In genomic region chr11:58957226-58957914, GRCm38 (mm10) we compare ENCODE assay signal across 10 mouse cellular contexts. TPM values are rescaled to one million over a fixed set of nuclear protein-coding genes. Genes with fewer than 3 reads are reported as not detected.
DNase-seq lines count a peak whose midpoint lies in the region; ATAC-seq and TF ChIP-seq lines count a peak whose summit lies in the region.
"Had no signal": no experiment of that assay in that cellular context is flagged by ENCODE, and none has a peak within 500 bp of the region (broad histone marks: within the 10 kb centered on the region; RNA-seq: fewer than 3 reads in every experiment).

No protein-coding gene starts in this region.

- 89% methylated on average over 5 of the region's 5 CpGs for WGBS in liver, embryonic 12.5 days (ENCODE audit: insufficient replicate concordance)
- 77% methylated on average over 5 of the region's 5 CpGs for WGBS in stomach, postnatal 0 days

- peaks cover 8% of the 10 kb centered on the region; the same call in 1 of the 2 replicates for H3K9me3 ChIP-seq in liver, embryonic 12.5 days (replicated peaks)
- no peaks in the 10 kb centered on the region for H3K9me3 ChIP-seq in stomach, postnatal 0 days (ENCODE audit: control insufficient read depth, low read length)

- no peak for DNase-seq in frontal cortex, postnatal 25 days (ENCODE audit: low spot score in 2 of 2)
- peak; percentile 57 for DNase-seq in right cerebral cortex, postnatal 25 days
- DNase-seq in right cerebral cortex, postnatal 36 days (ENCODE audit: low spot score in 2 of 2) = no peak
- DNase-seq in stomach, postnatal 0 days (ENCODE audit: low spot score) = no peak
- no peak for DNase-seq in left cerebral cortex, adult 8-10 months (ENCODE audit: low spot score in 2 of 2)
- DNase-seq in thymus, adult 18-20 months = no peak
- DNase-seq: layer of hippocampus, adult 9-11 months; retina, postnatal 1 day had no signal

- peaks cover 59% of the 10 kb centered on the region for H3K4me1 ChIP-seq in liver, embryonic 12.5 days
- H3K4me1 ChIP-seq in stomach, postnatal 0 days (replicated peaks; ENCODE audit: control insufficient read depth, insufficient read depth) = no peaks in the 10 kb centered on the region; the same call in 1 of the 2 replicates

- H3K4me3 ChIP-seq in liver, embryonic 12.5 days = peak overlapping the region; percentile 89
- no peak overlapping the region; the same call in 1 of the 2 replicates for H3K4me3 ChIP-seq in stomach, postnatal 0 days (ENCODE audit: low read depth, low read length)

- peaks cover 14% of the 10 kb centered on the region for H3K27me3 ChIP-seq in liver, embryonic 12.5 days (replicated peaks)
- no peaks in the 10 kb centered on the region for H3K27me3 ChIP-seq in stomach, postnatal 0 days (ENCODE audit: control insufficient read depth, insufficient read depth, low read length)

- H3K36me3 ChIP-seq in liver, embryonic 12.5 days = peaks cover 25% of the 10 kb centered on the region
- no peaks in the 10 kb centered on the region for H3K36me3 ChIP-seq in stomach, postnatal 0 days (ENCODE audit: control insufficient read depth, insufficient read depth, low read length)

- TF ChIP-seq EP300 in stomach, postnatal 0 days (optimal IDR thresholded peaks at IDR 0.05) = no peak

- TF ChIP-seq CTCF in stomach, postnatal 0 days (IDR thresholded peaks at IDR 0.05; ENCODE audit: low read depth) = no peak

- peak overlapping the region; percentile 98 for H3K9ac ChIP-seq in liver, embryonic 12.5 days
- no peak overlapping the region for H3K9ac ChIP-seq in stomach, postnatal 0 days (ENCODE audit: low read length)

- peak; percentile 16; the same call in 1 of the 2 replicates for ATAC-seq in frontal cortex, adult (ENCODE audit: low TSS enrichment)
- ATAC-seq in liver, embryonic 12.5 days = no peak
- ATAC-seq in stomach, postnatal 0 days (ENCODE audit: low FRiP score, low TSS enrichment) = no peak

- peak overlapping the region; percentile 99 for H3K27ac ChIP-seq in liver, embryonic 12.5 days
- H3K27ac ChIP-seq in stomach, postnatal 0 days (replicated peaks) = no peak overlapping the region

- H3K4me2 ChIP-seq in liver, embryonic 12.5 days = peak overlapping the region; percentile 95
- peak overlapping the region; percentile 79 for H3K4me2 ChIP-seq in stomach, postnatal 0 days (replicated peaks; ENCODE audit: low read depth)

RNA-seq across cellular contexts. Expression of gene Hist3h2a, which starts 2.9 kb away (rescaled TPM):
- 14.3 and 16.9 TPM in 2 replicates for polyA plus RNA-seq in liver, embryonic 12.5 days (2016; fragmentation: Nextera tagmentation; extraction: Ambion mirVana)
- polyA plus RNA-seq in stomach, postnatal 0 days (2015; fragmentation: Nextera tagmentation; extraction: Ambion mirVana) = 18.7 and 19.1 TPM in 2 replicates
- total RNA-seq in left cerebral cortex, adult 8-10 months (2022) = 10 to 100 TPM; 54.1 to 63.0 (median 57.1) TPM

RNA-seq across cellular contexts. Expression of gene Trim17, which starts 2.9 kb away (rescaled TPM):
- 0.07 and 0.13 TPM in 2 replicates for polyA plus RNA-seq in liver, embryonic 12.5 days (2016; fragmentation: Nextera tagmentation; extraction: Ambion mirVana)
- 0.05 and 0.08 TPM in 2 replicates for polyA plus RNA-seq in stomach, postnatal 0 days (2015; fragmentation: Nextera tagmentation; extraction: Ambion mirVana)
- 1 to 10 TPM; 3.7 to 5.0 (median 4.1) TPM for total RNA-seq in left cerebral cortex, adult 8-10 months (2022)

RNA-seq across cellular contexts. Expression of gene Hist3h2ba, which starts 8.7 kb away (rescaled TPM):
- polyA plus RNA-seq in liver, embryonic 12.5 days (2016; fragmentation: Nextera tagmentation; extraction: Ambion mirVana) = 5.3 and 5.7 TPM in 2 replicates
- 7.5 and 8.9 TPM in 2 replicates for polyA plus RNA-seq in stomach, postnatal 0 days (2015; fragmentation: Nextera tagmentation; extraction: Ambion mirVana)
- total RNA-seq in left cerebral cortex, adult 8-10 months (2022) = 100 to 1,000 TPM in 3 of 4 experiments, 10 to 100 TPM in 1; 96.1 to 129 (median 115) TPM

RNA-seq across cellular contexts. Expression of gene Rnf187, which starts 18.7 kb away (rescaled TPM):
- 200 and 207 TPM in 2 replicates for polyA plus RNA-seq in liver, embryonic 12.5 days (2016; fragmentation: Nextera tagmentation; extraction: Ambion mirVana)
- polyA plus RNA-seq in stomach, postnatal 0 days (2015; fragmentation: Nextera tagmentation; extraction: Ambion mirVana) = 136 and 140 TPM in 2 replicates
- 100 to 1,000 TPM; 448 to 480 (median 462) TPM for total RNA-seq in left cerebral cortex, adult 8-10 months (2022)

RNA-seq across cellular contexts. Expression of gene Trim11, which starts 20.5 kb away (rescaled TPM):
- polyA plus RNA-seq in liver, embryonic 12.5 days (2016; fragmentation: Nextera tagmentation; extraction: Ambion mirVana) = 11.2 and 11.5 TPM in 2 replicates
- 9.9 and 11.0 TPM in 2 replicates for polyA plus RNA-seq in stomach, postnatal 0 days (2015; fragmentation: Nextera tagmentation; extraction: Ambion mirVana)
- total RNA-seq in left cerebral cortex, adult 8-10 months (2022) = 10 to 100 TPM; 22.6 to 27.6 (median 26.7) TPM
